ENCODE assay signal across 26 mouse cellular contexts in the genomic region with DNA sequence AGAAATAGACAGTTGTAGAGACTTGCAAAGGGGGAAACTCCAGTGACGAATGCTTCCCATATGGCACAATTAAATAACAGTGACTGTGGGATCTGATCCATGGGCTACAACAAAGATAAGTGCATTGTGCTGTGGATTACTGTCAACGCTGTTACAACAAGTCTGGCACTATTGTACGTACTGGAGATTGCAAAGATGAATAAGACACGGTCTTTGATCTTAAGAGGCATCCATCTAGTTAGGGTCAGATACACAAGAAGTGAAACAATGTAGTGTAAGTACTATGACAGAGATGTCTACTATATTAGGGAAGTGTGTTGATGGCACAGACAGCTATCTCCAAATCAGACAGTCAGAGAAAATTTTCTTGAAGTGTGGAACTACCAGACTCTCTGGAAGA.
A peak's percentile ranks its signal among the peaks of the same experiment; 100 is the strongest.
DNase-seq lines count a peak whose midpoint lies in the region; ATAC-seq lines count a peak whose summit lies in the region.
"Had no signal": no experiment of that assay in that cellular context is flagged by ENCODE, and none has a peak within 500 bp of the region (broad histone marks: within the 10 kb centered on the region; RNA-seq: fewer than 3 reads in every experiment).

No protein-coding gene starts in this region.

- peak; percentile 20 for DNase-seq in midbrain, embryonic 14.5 days
- peak; percentile 7 for DNase-seq in brain, adult 2 months (ENCODE audit: low read depth, low spot score)
- no peak for DNase-seq in cerebellum, adult 11 months
- DNase-seq in thymus, postnatal 25 days, result no peak
- DNase-seq: adrenal gland, adult 2 months; adrenal gland, postnatal 10 days; adrenal gland, postnatal 25 days; B cell, adult 2 months; cerebellum, adult 11-12 months; cerebellum, adult 2 months; cerebellum, adult 9-10 months; cerebellum, postnatal 10 days; cerebellum, postnatal 25 days; forebrain, postnatal 0 days had no signal

- H3K9me3 ChIP-seq in midbrain, embryonic 12.5 days, result no peaks in the 10 kb centered on the region
- H3K9me3 ChIP-seq in midbrain, embryonic 15.5 days, result no peaks in the 10 kb centered on the region
- no peaks in the 10 kb centered on the region for H3K9me3 ChIP-seq in midbrain, embryonic 14.5 days (ENCODE audit: control insufficient read depth, low read length)
- H3K9me3 ChIP-seq in midbrain, embryonic 16.5 days (replicated peaks; ENCODE audit: control insufficient read depth, low read length, poor library complexity, severe bottlenecking), result no peaks in the 10 kb centered on the region
- H3K9me3 ChIP-seq: embryonic facial prominence, embryonic 10.5 days; embryonic facial prominence, embryonic 12.5 days; forebrain, embryonic 13.5 days; forebrain, embryonic 15.5 days; G1E had no signal

- WGBS in midbrain, embryonic 12.5 days, result 52% methylated on average over 4 of the region's 4 CpGs
- 43% methylated on average over 4 of the region's 4 CpGs for WGBS in midbrain, embryonic 15.5 days
- WGBS in midbrain, embryonic 14.5 days, result 30% methylated on average over 4 of the region's 4 CpGs
- WGBS in midbrain, embryonic 16.5 days, result 39% methylated on average over 4 of the region's 4 CpGs

- no peak overlapping the region for H3K4me2 ChIP-seq in midbrain, embryonic 12.5 days (replicated peaks)
- no peak overlapping the region for H3K4me2 ChIP-seq in midbrain, embryonic 15.5 days
- H3K4me2 ChIP-seq in midbrain, embryonic 14.5 days (ENCODE audit: low read length), result no peak overlapping the region
- H3K4me2 ChIP-seq in midbrain, embryonic 16.5 days (ENCODE audit: low read length), result no peak overlapping the region
- H3K4me2 ChIP-seq: embryonic facial prominence, embryonic 12.5 days; forebrain, embryonic 13.5 days; forebrain, embryonic 15.5 days had no signal

- peak; percentile 83 for ATAC-seq in midbrain, embryonic 12.5 days (ENCODE audit: low FRiP score, low read depth)
- no peak for ATAC-seq in midbrain, embryonic 15.5 days (replicated peaks)
- ATAC-seq in midbrain, embryonic 14.5 days (ENCODE audit: low FRiP score, low TSS enrichment), result no peak
- no peak for ATAC-seq in midbrain, embryonic 16.5 days
- ATAC-seq: activated CD4-positive, CD25-positive, alpha-beta regulatory T cell, adult 4 months; CD4-positive, CD25-positive, alpha-beta regulatory T cell, adult 4 months; forebrain, embryonic 13.5 days; forebrain, embryonic 15.5 days; forebrain, postnatal 0 days; Patski had no signal

- no peak overlapping the region for H3K27ac ChIP-seq in midbrain, embryonic 12.5 days (replicated peaks)
- no peak overlapping the region for H3K27ac ChIP-seq in midbrain, embryonic 15.5 days
- no peak overlapping the region for H3K27ac ChIP-seq in midbrain, embryonic 14.5 days (replicated peaks; ENCODE audit: low read depth, low read length)
- no peak overlapping the region for H3K27ac ChIP-seq in midbrain, embryonic 16.5 days (ENCODE audit: low read length)
- H3K27ac ChIP-seq: embryonic facial prominence, embryonic 10.5 days; embryonic facial prominence, embryonic 12.5 days; forebrain, embryonic 13.5 days; forebrain, embryonic 15.5 days had no signal

- peaks cover 7% of the 10 kb centered on the region for H3K27me3 ChIP-seq in midbrain, embryonic 12.5 days
- H3K27me3 ChIP-seq in midbrain, embryonic 15.5 days (replicated peaks), result no peaks in the 10 kb centered on the region
- H3K27me3 ChIP-seq in midbrain, embryonic 14.5 days (ENCODE audit: control insufficient read depth, insufficient read depth, low read length), result no peaks in the 10 kb centered on the region
- H3K27me3 ChIP-seq in midbrain, embryonic 16.5 days (ENCODE audit: control insufficient read depth, insufficient read depth, low read depth, low read length), result no peaks in the 10 kb centered on the region
- H3K27me3 ChIP-seq: CH12.LX; embryonic facial prominence, embryonic 12.5 days; forebrain, embryonic 13.5 days; forebrain, embryonic 15.5 days; Patski had no signal

- H3K36me3 ChIP-seq in midbrain, embryonic 12.5 days, result no peaks in the 10 kb centered on the region
- H3K36me3 ChIP-seq in midbrain, embryonic 15.5 days (replicated peaks), result no peaks in the 10 kb centered on the region
- no peaks in the 10 kb centered on the region for H3K36me3 ChIP-seq in midbrain, embryonic 14.5 days (ENCODE audit: control insufficient read depth, insufficient read depth, low read length)
- no peaks in the 10 kb centered on the region for H3K36me3 ChIP-seq in midbrain, embryonic 16.5 days (ENCODE audit: control insufficient read depth, insufficient read depth, low read length)
- H3K36me3 ChIP-seq: embryonic facial prominence, embryonic 10.5 days; embryonic facial prominence, embryonic 12.5 days; forebrain, embryonic 15.5 days had no signal

- no peak overlapping the region for H3K4me3 ChIP-seq in midbrain, embryonic 12.5 days
- no peak overlapping the region for H3K4me3 ChIP-seq in midbrain, embryonic 15.5 days
- no peak overlapping the region for H3K4me3 ChIP-seq in midbrain, embryonic 14.5 days (replicated peaks; ENCODE audit: low read depth, low read length)
- no peak overlapping the region for H3K4me3 ChIP-seq in midbrain, embryonic 16.5 days (ENCODE audit: low read depth, low read length)
- H3K4me3 ChIP-seq: embryonic facial prominence, embryonic 10.5 days; embryonic facial prominence, embryonic 12.5 days; forebrain, embryonic 13.5 days; forebrain, embryonic 15.5 days had no signal

- H3K9ac ChIP-seq in midbrain, embryonic 12.5 days (replicated peaks), result no peak overlapping the region
- no peak overlapping the region for H3K9ac ChIP-seq in midbrain, embryonic 15.5 days
- H3K9ac ChIP-seq in midbrain, embryonic 14.5 days (replicated peaks; ENCODE audit: low read length), result no peak overlapping the region
- no peak overlapping the region for H3K9ac ChIP-seq in midbrain, embryonic 16.5 days (ENCODE audit: low read depth, low read length)
- H3K9ac ChIP-seq: embryonic facial prominence, embryonic 12.5 days; forebrain, embryonic 13.5 days; forebrain, embryonic 15.5 days; forebrain, postnatal 0 days had no signal

- H3K4me1 ChIP-seq in midbrain, embryonic 12.5 days, result no peaks in the 10 kb centered on the region; the same call in 1 of the 2 replicates
- H3K4me1 ChIP-seq in midbrain, embryonic 15.5 days, result no peaks in the 10 kb centered on the region
- peaks cover 5% of the 10 kb centered on the region; the same call in 1 of the 2 replicates for H3K4me1 ChIP-seq in midbrain, embryonic 14.5 days (ENCODE audit: control insufficient read depth, insufficient read depth, low read length)
- no peaks in the 10 kb centered on the region for H3K4me1 ChIP-seq in midbrain, embryonic 16.5 days (ENCODE audit: control insufficient read depth, insufficient read depth, low read length)
- H3K4me1 ChIP-seq: embryonic facial prominence, embryonic 10.5 days; embryonic facial prominence, embryonic 12.5 days; forebrain, embryonic 13.5 days; forebrain, embryonic 15.5 days had no signal

Comparison
In these comparisons a context has a peak if more than half of its experiments do, and no peak if none do; other contexts are left out.
1. DNase-seq: peak in midbrain, embryonic 14.5 days (single experiment) and brain, adult 2 months (single experiment); none in cerebellum, adult 11 months (single experiment) and thymus, postnatal 25 days (single experiment).